Mouse (Mus musculus) heart, embryonic 12.5 days (tissue): Measurements from ENCODE around the gene Thoc5. TPM values are rescaled to one million over a fixed set of nuclear protein-coding genes. Genes with fewer than 3 reads are reported as not detected.

Experiments
- ATAC-seq: fragments of 200-750 bp; cut with Nextera tagmentation; 2 replicates; pipeline ENCODE4 v1.8.0; 2017; ENCODE audit warnings: moderate TSS enrichment, moderate library complexity; ENCODE audit not compliant: insufficient number of reproducible peaks, low FRiP score
- H3K27ac ChIP-seq: fragments of 300-500 bp; sonication (generic); 2 replicates; pipeline ENCODE4 v1.5.1; 2016; ENCODE audit warnings: mild to moderate bottlenecking, moderate library complexity; ENCODE audit not compliant: poor library complexity, severe bottlenecking
- H3K27me3 ChIP-seq: fragments of 300-500 bp; sonication (generic); replicated peaks from 2 replicates; pipeline ENCODE4 v1.6.1; 2016; ENCODE audit warnings: mild to moderate bottlenecking, moderate library complexity
- H3K36me3 ChIP-seq: fragments of 300-500 bp; sonication (generic); 2 replicates; pipeline ENCODE4 v1.6.1; 2016; ENCODE audit warnings: mild to moderate bottlenecking, moderate library complexity
- H3K4me1 ChIP-seq: fragments of 300-500 bp; sonication (generic); replicated peaks from 2 replicates; pipeline ENCODE4 v1.6.1; 2016; ENCODE audit warnings: mild to moderate bottlenecking
- H3K4me2 ChIP-seq: fragments of 300-500 bp; sonication (generic); 2 replicates; pipeline ENCODE4 v1.6.1; 2016; ENCODE audit warnings: mild to moderate bottlenecking, moderate library complexity
- H3K4me3 ChIP-seq: fragments of 300-500 bp; sonication (generic); 2 replicates; pipeline ENCODE4 v1.5.1; 2016; ENCODE audit warnings: mild to moderate bottlenecking
- H3K9ac ChIP-seq: fragments of 300-500 bp; sonication (generic); 2 replicates; pipeline ENCODE4 v1.6.1; 2016; ENCODE audit warnings: mild to moderate bottlenecking, moderate library complexity
- H3K9me3 ChIP-seq: fragments of 300-500 bp; sonication (generic); replicated peaks from 2 replicates; pipeline ENCODE4 v1.6.1; 2016; ENCODE audit warnings: mild to moderate bottlenecking, moderate library complexity
- WGBS: fragments of 180-500 bp; shearing (Covaris S2); methylation state at CpG from one replicate; pipeline ENCODE4 v1.1.7; 2016; 5-methylcytosine and 5-hydroxymethylcytosine counted together
- polyA plus RNA-seq: library from polyadenylated mRNA; unstranded; fragments of >200 nt; fragmentation: Nextera tagmentation; extraction: Ambion mirVana; gene quantifications from 2 replicates; pipeline ENCODE4 v1.2.1, GENCODE M21; 2016

Gene Thoc5
- polyA plus RNA-seq, 1 experiment from 2014 or later: 28.8 TPM

DNA sequence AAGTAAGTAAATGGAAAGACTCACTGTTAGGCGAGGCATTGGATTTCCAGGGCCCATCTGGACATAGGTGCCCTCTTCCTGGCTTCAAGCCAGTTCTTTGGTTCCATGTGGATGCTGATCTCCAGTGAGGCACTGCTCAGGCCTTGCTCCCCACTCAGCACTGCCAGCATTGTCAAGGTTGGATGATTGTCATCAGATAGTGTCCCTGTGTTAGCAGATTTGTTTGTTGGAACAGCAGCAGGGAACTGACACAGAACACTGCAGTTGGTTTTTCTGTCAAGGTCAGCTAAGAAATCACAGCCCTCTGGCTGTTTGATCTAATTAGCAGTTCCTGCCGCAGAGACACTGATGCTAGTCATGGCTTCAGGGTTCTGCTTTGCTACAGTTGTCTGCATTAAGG, 26.2 kb downstream of the Thoc5 start:
- no peaks in the 10 kb centered on the region for H3K4me1 ChIP-seq
- H3K4me3 ChIP-seq: no peak overlapping the region
- H3K36me3 ChIP-seq: peaks cover 88% of the 10 kb centered on the region
- no peak overlapping the region for H3K4me2 ChIP-seq
- H3K27ac ChIP-seq: no peak overlapping the region
- 81% methylated on average over 2 of the region's 2 CpGs for whole genome bisulfite sequencing
- no peaks in the 10 kb centered on the region for H3K27me3 ChIP-seq
- H3K9me3 ChIP-seq: no peaks in the 10 kb centered on the region
- no peak for ATAC-seq
- no peak overlapping the region for H3K9ac ChIP-seq

DNA sequence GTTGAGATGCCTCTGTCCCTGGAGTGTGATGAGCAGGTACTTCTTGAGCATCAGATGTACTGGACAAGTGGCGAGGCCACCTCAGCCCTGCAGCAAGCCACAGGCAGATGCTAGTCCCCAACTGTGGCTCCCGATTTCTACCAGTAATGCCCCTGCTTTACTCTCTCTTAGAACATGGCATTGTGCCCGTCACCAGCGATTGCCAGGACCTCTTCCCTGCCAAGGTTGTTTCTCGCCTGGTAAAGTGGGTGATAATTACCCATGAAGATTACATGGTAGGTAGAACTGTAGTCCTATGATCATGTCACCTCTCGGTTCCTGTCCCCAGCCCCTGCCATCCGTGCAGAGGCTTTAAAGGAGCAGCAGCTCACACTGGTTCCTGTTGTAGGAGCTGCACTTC, 26.6 kb downstream of the Thoc5 start:
- H3K4me2 ChIP-seq: no peak overlapping the region
- no peak overlapping the region for H3K27ac ChIP-seq
- H3K9ac ChIP-seq: no peak overlapping the region
- H3K9me3 ChIP-seq: no peaks in the 10 kb centered on the region
- peaks cover 3% of the 10 kb centered on the region; the same call in 1 of the 2 replicates for H3K4me1 ChIP-seq
- no peak for ATAC-seq
- no peaks in the 10 kb centered on the region for H3K27me3 ChIP-seq
- no peak overlapping the region for H3K4me3 ChIP-seq
- WGBS: 81% methylated on average over 7 of the region's 7 CpGs
- peaks cover 88% of the 10 kb centered on the region for H3K36me3 ChIP-seq

DNA sequence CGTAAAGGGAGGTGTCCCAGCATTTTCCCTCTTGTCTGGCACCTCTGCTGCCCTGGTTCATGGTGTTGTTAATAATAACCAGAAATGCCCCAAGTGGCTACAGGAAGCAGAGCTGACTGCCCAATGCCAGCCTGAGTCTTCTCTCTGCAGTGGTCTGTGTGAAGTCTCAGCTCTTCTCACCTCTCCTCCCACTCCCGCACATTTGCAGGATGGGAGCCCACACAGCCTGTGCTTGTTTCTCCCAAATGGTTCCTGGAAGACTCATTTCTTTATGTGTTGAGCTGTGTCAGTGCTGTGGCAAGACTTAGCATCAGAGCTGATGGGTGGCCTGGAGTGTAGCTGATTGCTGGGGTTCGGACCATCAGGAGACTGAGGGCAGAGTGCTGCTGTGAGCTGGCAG, 32.1 kb downstream of the Thoc5 start:
- WGBS: 80% methylated on average over 3 of the region's 3 CpGs
- peaks cover 67% of the 10 kb centered on the region for H3K36me3 ChIP-seq

DNA sequence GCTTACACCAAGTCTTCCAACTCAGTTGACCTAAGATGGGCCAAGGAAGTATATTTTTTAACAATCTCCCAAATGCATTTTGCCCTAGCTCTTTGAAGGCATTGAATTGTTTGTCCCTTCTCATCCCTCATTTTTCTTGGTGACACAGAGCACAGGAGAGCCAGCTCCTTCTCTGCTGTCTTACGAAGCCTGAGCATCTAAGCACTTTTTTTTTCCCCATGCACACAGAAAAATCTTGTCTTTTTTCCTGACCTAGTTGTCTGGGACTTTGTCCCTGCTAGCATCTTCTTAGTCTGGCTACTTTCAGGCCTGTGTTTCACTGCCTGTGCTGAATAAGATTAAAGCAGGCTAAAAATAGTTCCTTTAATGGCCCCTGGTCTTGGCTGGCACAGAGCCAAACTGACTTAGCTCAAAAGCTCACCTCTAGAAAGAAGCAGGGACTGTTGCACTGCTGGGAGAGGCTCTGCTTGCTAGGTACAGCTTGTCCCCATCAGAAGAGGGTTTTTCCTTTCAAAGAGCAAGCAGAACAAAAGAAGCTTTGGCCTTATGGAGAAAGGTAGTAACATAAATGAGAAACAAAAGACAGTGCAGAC, 36.0 kb downstream of the Thoc5 start:
- 0 out of 2 replicates have a peak overlapping the region, but pooled peaks have one; percentile 26 for H3K9ac ChIP-seq
- H3K27me3 ChIP-seq: no peaks in the 10 kb centered on the region
- H3K27ac ChIP-seq: peak overlapping the region; percentile 88
- H3K4me1 ChIP-seq: peaks cover 51% of the 10 kb centered on the region
- peak overlapping the region; percentile 8 for H3K4me2 ChIP-seq
- no peak overlapping the region for H3K4me3 ChIP-seq
- 13% methylated on average over 1 of the region's 1 CpGs for WGBS
- peaks cover 30% of the 10 kb centered on the region for H3K36me3 ChIP-seq
- H3K9me3 ChIP-seq: no peaks in the 10 kb centered on the region
- peak; percentile 67 for ATAC-seq

More for the DNA sequence above, 32.1 kb downstream of the Thoc5 start:
- H3K4me2 ChIP-seq: no peak overlapping the region
- no peak for ATAC-seq
- H3K27ac ChIP-seq: no peak overlapping the region
- no peaks in the 10 kb centered on the region for H3K9me3 ChIP-seq
- no peaks in the 10 kb centered on the region for H3K27me3 ChIP-seq
- H3K9ac ChIP-seq: no peak overlapping the region
- no peak overlapping the region for H3K4me3 ChIP-seq
- H3K4me1 ChIP-seq: peaks cover 44% of the 10 kb centered on the region

DNA sequence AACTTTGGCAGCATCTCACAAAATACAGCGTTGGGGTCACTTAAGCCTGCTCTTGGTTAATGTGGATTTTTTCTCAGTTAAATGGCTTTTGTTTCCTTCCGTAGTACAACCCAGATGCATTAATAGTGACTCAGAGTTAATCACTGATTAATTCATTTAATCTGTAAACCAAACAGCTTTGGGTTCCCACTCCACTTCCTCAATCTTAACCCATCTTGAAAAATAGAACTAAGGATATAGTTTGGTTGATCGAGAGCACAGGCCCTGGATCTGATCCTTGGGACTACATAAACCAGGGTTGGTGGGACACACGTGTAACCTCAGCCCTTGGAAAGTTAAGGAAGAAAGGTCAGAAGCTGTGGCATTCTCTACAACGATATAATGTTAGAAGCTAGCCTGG, 41.1 kb downstream of the Thoc5 start:
- Histone ChIP-seq H3K27me3 (no peaks in the 10 kb centered on the region), H3K9me3 (no peaks in the 10 kb centered on the region), H3K36me3 (no peaks in the 10 kb centered on the region), H3K9ac (no peak overlapping the region), H3K4me1 (peaks cover 16% of the 10 kb centered on the region), H3K4me2 (no peak overlapping the region), H3K27ac (no peak overlapping the region), H3K4me3 (no peak overlapping the region)
- no peak for ATAC-seq
- 82% methylated on average over 5 of the region's 5 CpGs for whole genome bisulfite sequencing

DNA sequence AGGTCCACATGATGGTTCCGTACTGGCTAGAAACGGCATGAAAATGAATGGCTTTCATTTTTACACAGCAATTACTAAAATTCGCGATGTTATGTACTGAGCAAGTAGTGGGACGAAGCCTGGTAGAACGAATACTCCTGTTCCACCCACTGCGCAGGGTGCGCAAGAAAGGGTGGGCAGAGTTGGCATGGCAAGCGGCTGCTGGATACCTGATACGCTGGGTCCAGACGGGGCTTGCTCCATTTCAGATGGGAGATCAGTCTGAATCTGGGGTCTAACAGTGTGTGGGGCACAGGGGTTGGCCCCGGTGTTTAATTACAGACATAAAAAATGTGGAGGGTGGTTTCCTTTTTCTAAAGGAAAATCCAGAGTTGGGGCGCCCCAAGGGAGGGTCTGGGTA, 51.4 kb downstream of the Thoc5 start:
- 47% methylated on average over 13 of the region's 13 CpGs for WGBS
- Histone ChIP-seq H3K4me3 (peak overlapping the region; percentile 64), H3K9ac (no peak overlapping the region), H3K27me3 (peaks cover 94% of the 10 kb centered on the region), H3K4me2 (peak overlapping the region; percentile 98), H3K9me3 (no peaks in the 10 kb centered on the region), H3K36me3 (no peaks in the 10 kb centered on the region), H3K4me1 (peaks cover 14% of the 10 kb centered on the region), H3K27ac (no peak overlapping the region)
- no peak for ATAC-seq

DNA sequence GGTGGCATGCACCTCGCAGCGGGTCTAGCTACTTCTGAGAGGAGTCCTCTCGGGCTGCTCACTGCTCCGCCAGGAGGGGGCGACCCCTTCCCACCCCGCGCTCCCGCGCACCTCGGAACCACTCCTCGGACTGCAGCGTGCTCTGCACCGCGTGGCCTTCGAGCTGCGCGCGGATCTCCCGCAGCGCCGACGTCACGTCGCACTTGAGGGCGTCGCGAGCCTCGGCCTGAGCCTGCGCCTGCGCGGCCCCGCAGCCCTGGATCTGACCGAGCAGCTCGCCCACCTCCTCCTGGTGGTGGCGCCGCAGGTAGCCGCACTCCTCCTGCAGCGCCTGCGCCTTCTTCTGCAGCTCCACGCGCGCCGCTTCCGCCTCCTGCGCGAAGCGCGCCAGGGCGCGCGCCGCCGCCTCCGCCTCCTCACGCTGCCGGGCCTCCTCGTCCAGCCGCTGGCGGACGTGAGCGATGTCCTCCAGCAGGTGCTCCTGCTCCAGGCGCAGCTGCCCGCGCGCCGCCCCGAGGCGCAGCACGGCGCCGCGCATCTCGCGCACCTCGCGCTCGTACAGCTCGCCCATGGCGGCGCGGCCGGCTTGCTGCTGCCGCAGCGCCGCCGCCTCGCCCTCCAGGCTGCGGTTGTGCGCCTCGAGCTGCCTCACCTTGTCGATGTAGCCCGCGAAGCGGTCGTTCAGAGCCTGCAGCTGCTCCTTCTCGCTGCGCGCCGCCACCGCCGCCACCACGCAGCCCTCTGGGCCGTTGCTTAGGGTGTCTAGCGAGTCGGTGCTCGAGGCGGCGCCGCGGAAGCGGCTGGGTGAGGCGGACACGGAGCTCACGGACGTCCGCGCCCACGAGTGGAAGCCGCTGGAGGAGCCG, 52.1 kb downstream of the Thoc5 start:
- Histone ChIP-seq H3K9me3 (no peaks in the 10 kb centered on the region), H3K27me3 (peaks cover 97% of the 10 kb centered on the region), H3K4me2 (peak overlapping the region; percentile 98), H3K36me3 (no peaks in the 10 kb centered on the region), H3K9ac (peak overlapping the region; percentile 50), H3K27ac (no peak overlapping the region), H3K4me3 (peak overlapping the region; percentile 64), H3K4me1 (peaks cover 14% of the 10 kb centered on the region)
- peak; percentile 44; the same call in 1 of the 2 replicates for ATAC-seq
- under 1% methylated on average over 120 of the region's 120 CpGs for WGBS

DNA sequence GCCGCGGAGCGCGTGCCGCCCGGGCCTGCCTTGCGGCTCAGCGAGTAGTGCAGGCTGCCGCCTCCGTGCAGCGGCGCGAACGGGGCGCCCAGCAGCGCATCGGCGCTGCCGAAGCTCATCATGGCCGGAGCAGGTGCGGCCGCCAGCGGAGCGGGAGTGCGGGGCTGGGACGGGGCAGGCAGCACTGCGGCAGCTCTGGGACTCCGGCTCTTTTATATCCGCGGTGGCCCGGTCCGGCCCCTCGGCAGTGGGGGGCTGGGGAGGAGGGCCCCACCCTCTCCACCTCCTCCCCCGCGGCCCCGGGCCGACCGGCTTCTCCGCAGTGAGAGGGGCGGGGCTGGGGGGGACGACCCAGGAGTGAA, 52.7 kb downstream of the Thoc5 start, which contains the start of gene Nefh:
Gene Nefh, minus strand, starts transcription at position 252 of the 362 bp plus-strand sequence.
- no peaks in the 10 kb centered on the region for H3K9me3 ChIP-seq
- H3K36me3 ChIP-seq: no peaks in the 10 kb centered on the region
- H3K4me3 ChIP-seq: peak within 1 kb of the TSS; percentile 64
- no peak within 1 kb of the TSS for H3K27ac ChIP-seq
- peak within 1 kb of the TSS; percentile 50 for H3K9ac ChIP-seq
- ATAC-seq: no peak
- H3K4me2 ChIP-seq: peak within 1 kb of the TSS; percentile 98
- peaks cover 14% of the 10 kb centered on the region for H3K4me1 ChIP-seq
- 2% methylated on average over 41 of the region's 41 CpGs for WGBS
- H3K27me3 ChIP-seq: peaks cover 97% of the 10 kb centered on the region

DNA sequence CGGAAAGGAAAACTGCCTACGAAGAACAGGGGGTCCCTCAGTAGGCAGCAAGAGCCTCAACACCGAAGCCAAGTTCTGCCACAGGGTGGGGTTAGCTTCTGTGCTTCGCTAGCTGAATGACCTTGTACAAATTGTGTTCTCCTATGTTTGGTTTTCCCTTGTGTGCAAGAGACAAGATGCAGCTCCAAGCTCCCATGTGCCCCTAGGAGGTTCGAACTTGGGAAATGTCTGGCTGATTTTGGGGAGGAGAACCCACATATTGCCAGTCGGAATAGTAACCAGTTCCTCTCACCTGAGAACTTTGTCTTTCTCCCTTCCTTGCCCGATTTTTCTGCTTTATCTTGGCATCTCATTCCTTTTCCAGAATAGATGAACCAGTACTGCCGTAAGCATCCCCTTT, 53.7 kb downstream of the Thoc5 start:
- Histone ChIP-seq H3K4me1 (peaks cover 16% of the 10 kb centered on the region), H3K36me3 (no peaks in the 10 kb centered on the region), H3K4me3 (no peak overlapping the region), H3K27me3 (peaks cover 98% of the 10 kb centered on the region), H3K9ac (no peak overlapping the region), H3K9me3 (no peaks in the 10 kb centered on the region), H3K4me2 (no peak overlapping the region), H3K27ac (no peak overlapping the region)
- WGBS: 37% methylated on average over 8 of the region's 8 CpGs
- no peak for ATAC-seq

DNA sequence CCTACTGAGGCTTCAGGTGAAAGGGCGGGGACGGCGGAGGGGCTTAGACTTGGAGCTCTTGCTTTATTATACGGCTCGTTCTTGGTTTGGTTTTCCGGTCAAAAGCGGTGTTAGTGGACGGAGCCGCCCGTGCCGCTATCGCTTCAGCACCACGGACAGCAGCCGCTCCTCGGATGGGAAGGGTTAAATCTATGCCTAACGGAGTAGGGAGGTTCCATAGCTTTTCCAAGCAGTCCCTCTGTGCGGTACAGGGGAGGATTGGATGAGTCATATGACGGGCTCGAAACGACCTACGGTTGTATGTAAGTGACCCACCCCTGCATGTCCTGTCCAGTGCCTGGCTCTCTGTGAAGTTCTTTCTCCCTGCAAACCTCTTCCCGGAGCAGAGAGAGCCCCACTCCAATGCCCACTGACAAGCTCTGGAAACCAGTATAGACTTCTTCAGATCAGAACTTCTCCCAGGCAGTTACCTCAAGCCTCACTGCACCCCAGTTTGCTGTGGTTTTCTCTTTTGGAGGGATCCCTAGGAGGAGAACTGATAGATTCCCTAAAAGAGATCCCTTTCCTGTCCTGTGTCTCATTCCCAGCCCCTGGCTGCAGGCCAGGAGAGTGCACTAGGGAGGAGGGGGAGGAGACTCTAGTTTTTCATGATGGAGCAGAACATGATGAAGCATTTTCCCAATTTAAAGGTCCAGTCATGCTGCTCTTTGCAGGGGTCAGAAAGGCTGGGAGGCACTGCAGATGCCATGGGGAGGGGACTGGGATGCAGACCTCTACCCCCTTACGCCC, 54.3 kb downstream of the Thoc5 start:
- Histone ChIP-seq H3K9me3 (no peaks in the 10 kb centered on the region), H3K4me2 (no peak overlapping the region), H3K9ac (no peak overlapping the region), H3K27ac (no peak overlapping the region), H3K4me1 (peaks cover 19% of the 10 kb centered on the region), H3K27me3 (peaks cover 98% of the 10 kb centered on the region), H3K4me3 (no peak overlapping the region), H3K36me3 (no peaks in the 10 kb centered on the region)
- WGBS: 6% methylated on average over 23 of the region's 23 CpGs
- peak; percentile 44; the same call in 1 of the 2 replicates for ATAC-seq

DNA sequence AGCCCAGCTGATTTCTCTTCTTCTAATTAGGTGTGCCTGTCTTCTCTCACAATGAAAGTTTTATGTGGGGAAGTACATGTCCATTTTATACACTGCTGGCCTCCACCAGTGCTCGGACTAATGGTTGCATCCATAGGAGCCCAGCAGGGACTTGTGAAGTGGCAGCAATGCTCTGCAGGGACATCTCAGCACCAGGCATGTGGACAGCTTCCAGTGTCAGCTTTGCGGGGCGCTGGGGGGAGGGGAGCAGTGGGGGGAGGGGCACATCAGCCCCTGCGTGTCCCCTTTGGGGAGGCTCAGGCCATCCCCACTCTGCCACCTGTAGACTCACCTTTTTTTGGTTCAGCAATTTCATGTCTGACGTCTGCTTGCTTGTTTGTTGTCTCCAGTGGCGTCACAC, 58.3 kb downstream of the Thoc5 start:
- Histone ChIP-seq H3K4me1 (0 out of 2 replicates have a peak, but pooled peaks cover 5% of the 10 kb centered on the region), H3K36me3 (no peaks in the 10 kb centered on the region), H3K4me3 (no peak overlapping the region), H3K27me3 (peaks cover 89% of the 10 kb centered on the region), H3K9me3 (no peaks in the 10 kb centered on the region), H3K4me2 (no peak overlapping the region), H3K9ac (no peak overlapping the region), H3K27ac (no peak overlapping the region)
- 7% methylated on average over 6 of the region's 6 CpGs for WGBS
- no peak for ATAC-seq
